In the genomic region with DNA sequence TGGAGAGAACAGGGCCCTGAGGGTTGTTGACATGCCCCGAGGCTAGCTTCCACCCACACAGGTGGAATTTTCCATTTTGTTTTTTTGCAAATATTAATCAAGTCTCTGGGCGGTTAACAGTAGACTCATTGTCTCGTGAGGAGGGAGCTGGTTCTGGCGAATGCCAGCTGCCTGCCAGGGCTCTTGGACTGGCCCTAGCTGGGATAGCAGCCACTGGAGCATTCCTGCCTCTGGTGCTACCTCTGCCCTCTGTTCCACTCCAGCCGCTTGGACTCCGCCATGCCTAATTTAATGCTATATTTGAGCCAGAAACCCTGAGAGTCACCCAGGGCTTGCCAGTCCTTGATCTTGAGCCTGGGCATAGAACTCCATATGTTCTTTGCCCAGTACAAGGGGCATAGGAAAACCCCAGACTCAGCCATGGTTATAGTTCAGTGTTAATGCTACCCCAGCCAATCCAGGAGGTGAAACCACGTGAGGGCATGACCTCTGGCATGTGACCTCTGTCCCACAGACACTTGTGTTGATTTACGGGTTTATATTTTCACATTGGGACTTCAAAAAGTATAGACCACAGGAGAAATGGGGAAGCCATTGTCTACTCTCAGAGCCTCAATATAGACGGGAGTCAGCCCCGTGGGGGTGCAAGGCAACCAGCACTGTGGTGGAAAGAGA, we compare ENCODE assay signal across 11 mouse cellular contexts. TPM values are rescaled to one million over a fixed set of nuclear protein-coding genes. Genes with fewer than 3 reads are reported as not detected.
A peak's percentile ranks its signal among the peaks of the same experiment; 100 is the strongest.
DNase-seq lines count a peak whose midpoint lies in the region; ATAC-seq and TF ChIP-seq lines count a peak whose summit lies in the region.
"Had no signal": no experiment of that assay in that cellular context is flagged by ENCODE, and none has a peak within 500 bp of the region (broad histone marks: within the 10 kb centered on the region; RNA-seq: fewer than 3 reads in every experiment).

No protein-coding gene starts in this region.

- no peak for ATAC-seq in kidney, embryonic 14.5 days (ENCODE audit: low FRiP score, low TSS enrichment)
- ATAC-seq in Patski: peak; percentile 65
- ATAC-seq in erythroblast, adult 5-6 weeks (replicated peaks; ENCODE audit: low FRiP score, poor library complexity, severe bottlenecking): no peak
- ATAC-seq: forebrain, embryonic 16.5 days had no signal

- CTCF ChIA-PET in Patski (lab: Charles Lee): interaction anchor here (1.1 kb wide), 1 partner anchor 9 kb away, joined by 4 read pairs; no protein-coding TSS in a partner anchor

- H3K4me2 ChIP-seq in kidney, embryonic 14.5 days (replicated peaks; ENCODE audit: low read depth, low read length): no peak overlapping the region
- H3K4me2 ChIP-seq: lung, embryonic 15.5 days had no signal

- no peak for TF ChIP-seq CTCF in Patski (IDR thresholded peaks at IDR 0.05)

- peak; percentile 94 for DNase-seq in kidney, adult 11 months
- DNase-seq in CD4-positive helper T cell, adult 2 months (ENCODE audit: low read depth, low spot score): peak; percentile 26
- DNase-seq in Patski (ENCODE audit: low read depth, low spot score): peak; percentile 79
- peak; percentile 76 for DNase-seq in kidney, postnatal 10 days
- no peak for DNase-seq in thymus, adult 18-20 months
- DNase-seq in cerebellum, adult 8-10 months: no peak

- no peaks in the 10 kb centered on the region for H3K9me3 ChIP-seq in kidney, embryonic 14.5 days (ENCODE audit: control insufficient read depth, low read length)
- H3K9me3 ChIP-seq: lung, embryonic 15.5 days had no signal

- no peak overlapping the region for H3K4me3 ChIP-seq in kidney, embryonic 14.5 days (ENCODE audit: low read length)
- H3K4me3 ChIP-seq: lung, embryonic 15.5 days had no signal

- in situ Hi-C loops in Patski (cut with MboI; ENCODE audit: low pct_unique_long_range_greater_than_20kb): no loop called here

- POLR2A ChIA-PET in Patski (lab: Charles Lee): interaction anchor here (1.0 kb wide), 1 partner anchor 8 kb away, joined by 3 read pairs; no protein-coding TSS in a partner anchor

- no peaks in the 10 kb centered on the region for H3K36me3 ChIP-seq in kidney, embryonic 14.5 days (ENCODE audit: control insufficient read depth, insufficient read depth, low read length)
- H3K36me3 ChIP-seq: lung, embryonic 15.5 days had no signal

- 71% methylated on average over 10 of the region's 10 CpGs for WGBS in kidney, embryonic 14.5 days

- 0 out of 2 replicates have a peak, but pooled peaks cover 8% of the 10 kb centered on the region for H3K4me1 ChIP-seq in kidney, embryonic 14.5 days (ENCODE audit: control insufficient read depth, insufficient read depth, low read length)

- peaks cover 5% of the 10 kb centered on the region; the same call in 1 of the 2 replicates for H3K27me3 ChIP-seq in kidney, embryonic 14.5 days (ENCODE audit: control insufficient read depth, insufficient read depth, low read length)
- no peaks in the 10 kb centered on the region for H3K27me3 ChIP-seq in Patski
- H3K27me3 ChIP-seq: lung, embryonic 15.5 days had no signal

- no peak overlapping the region for H3K9ac ChIP-seq in kidney, embryonic 14.5 days (ENCODE audit: low read depth, low read length)
- H3K9ac ChIP-seq: lung, embryonic 15.5 days had no signal

- no peak overlapping the region for H3K27ac ChIP-seq in kidney, embryonic 14.5 days (ENCODE audit: low read depth, low read length)
- H3K27ac ChIP-seq: lung, embryonic 15.5 days had no signal

RNA-seq across cellular contexts. Expression of gene Chdh, which starts 3.2 kb away (rescaled TPM):
- 0.87 and 0.89 TPM in 2 replicates for polyA plus RNA-seq in kidney, embryonic 14.5 days (2014; fragmentation: Nextera tagmentation; extraction: Ambion mirVana)
- 1.9 TPM for polyA plus RNA-seq in Patski (2021)
- 5.4 and 6.7 TPM in 2 replicates for total RNA-seq in erythroblast, adult 5-6 weeks (2015; ENCODE audit: low replicate concordance)
- 4.5 and 6.0 TPM in 2 replicates for total RNA-seq in erythroblast, adult 5-6 weeks (2017; ENCODE audit: low replicate concordance)
- polyA plus RNA-seq: neural tube, embryonic 11.5 days had no signal

RNA-seq across cellular contexts. Expression of gene Il17rb, which starts 3.3 kb away (rescaled TPM):
- polyA plus RNA-seq in kidney, embryonic 14.5 days (2014; fragmentation: Nextera tagmentation; extraction: Ambion mirVana): 0.34 and 1.4 TPM in 2 replicates
- 0.17 TPM for polyA plus RNA-seq in Patski (2021)
- total RNA-seq in erythroblast, adult 5-6 weeks (2015; ENCODE audit: low replicate concordance): 0.38 and 1.7 TPM in 2 replicates
- 1.1 TPM in 1 of 2 replicates, not detected in the other for total RNA-seq in erythroblast, adult 5-6 weeks (2017; ENCODE audit: low replicate concordance)

RNA-seq across cellular contexts. Expression of gene Actr8, which starts 33.9 kb away (rescaled TPM):
- polyA plus RNA-seq in kidney, embryonic 14.5 days (2014; fragmentation: Nextera tagmentation; extraction: Ambion mirVana): 48.2 and 62.5 TPM in 2 replicates
- polyA plus RNA-seq in Patski (2021): 63.4 TPM
- total RNA-seq in erythroblast, adult 5-6 weeks (2015; ENCODE audit: low replicate concordance): 11.1 and 22.8 TPM in 2 replicates
- 21.0 and 23.9 TPM in 2 replicates for total RNA-seq in erythroblast, adult 5-6 weeks (2017; ENCODE audit: low replicate concordance)

RNA-seq across cellular contexts. Expression of gene Selenok, which starts 43.9 kb away (rescaled TPM):
- polyA plus RNA-seq in kidney, embryonic 14.5 days (2014; fragmentation: Nextera tagmentation; extraction: Ambion mirVana): 203 and 294 TPM in 2 replicates
- 190 TPM for polyA plus RNA-seq in Patski (2021)
- 35.7 and 87.2 TPM in 2 replicates for total RNA-seq in erythroblast, adult 5-6 weeks (2015; ENCODE audit: low replicate concordance)
- 139 and 189 TPM in 2 replicates for total RNA-seq in erythroblast, adult 5-6 weeks (2017; ENCODE audit: low replicate concordance)

Comparison
In these comparisons a context has a peak if more than half of its experiments do, and no peak if none do; other contexts are left out.
1. DNase-seq: peak in kidney, adult 11 months (single experiment), CD4-positive helper T cell, adult 2 months (single experiment), Patski (single experiment) and kidney, postnatal 10 days (single experiment); none in thymus, adult 18-20 months (0 of 2) and cerebellum, adult 8-10 months (single experiment).